Mouse (Mus musculus) cerebellum, adult 2 months (tissue): Measurements from ENCODE around the gene Ccdc155.

Experiments used
- CTCF ChIP-seq: fragments of 200-500 bp; IDR thresholded peaks from 2 replicates; pipeline ENCODE4 v1.5.1; 2011; ENCODE audit warnings: low read depth, mild to moderate bottlenecking, control low read depth, low read length, moderate library complexity, borderline replicate concordance; ENCODE audit not compliant: insufficient read depth
- POLR2A ChIP-seq: fragments of 200-500 bp; IDR thresholded peaks from 2 replicates; pipeline ENCODE4 v1.6.1; 2011; ENCODE audit warnings: low read length, control low read depth, borderline replicate concordance; ENCODE audit not compliant: insufficient read depth

- TF ChIP-seq CTCF (no peak), POLR2A (no peak)
These were observed 44.3 kb downstream of the Ccdc155 start for GRCm38 (mm10) chr7:45160316-45160800.
